Mouse (Mus musculus) hindbrain, embryonic 16.5 days (tissue): ENCODE measurements at regions not wholly inside any gene's neighbourhood (a gene's known extent, or its start where the extent isn't known, plus 50 kb on each side); places are given as distances from the start of the nearest gene placed in this dataset.
A peak's percentile ranks its signal among the peaks of the same experiment; 100 is the strongest.

Experiments
- ATAC-seq: fragments of 200-750 bp; cut with Nextera tagmentation; 2 replicates; pipeline ENCODE4 v1.8.0; 2017; ENCODE audit warnings: moderate TSS enrichment, moderate library complexity
- H3K27ac ChIP-seq: fragments of 300-500 bp; sonication (generic); 2 replicates; pipeline ENCODE4 v1.5.1; 2014; ENCODE audit warnings: low read depth, mild to moderate bottlenecking, control low read depth, low read length, moderate library complexity
- H3K27me3 ChIP-seq: fragments of 300-500 bp; sonication (generic); replicated peaks from 2 replicates; pipeline ENCODE4 v1.6.1; 2014; ENCODE audit warnings: low read length; ENCODE audit not compliant: control insufficient read depth, insufficient read depth
- H3K36me3 ChIP-seq: fragments of 300-500 bp; sonication (generic); 2 replicates; pipeline ENCODE4 v1.6.1; 2014; ENCODE audit warnings: mild to moderate bottlenecking, low read length, moderate library complexity, mixed read lengths; ENCODE audit not compliant: control insufficient read depth, insufficient read depth
- H3K4me1 ChIP-seq: fragments of 300-500 bp; sonication (generic); 2 replicates; pipeline ENCODE4 v1.6.1; 2014; ENCODE audit warnings: low read depth, low read length; ENCODE audit not compliant: control insufficient read depth, insufficient read depth
- H3K4me2 ChIP-seq: fragments of 300-500 bp; sonication (generic); 2 replicates; pipeline ENCODE4 v1.6.1; 2014; ENCODE audit warnings: mild to moderate bottlenecking, low read length, control low read depth, moderate library complexity
- H3K4me3 ChIP-seq: fragments of 300-500 bp; sonication (generic); 2 replicates; pipeline ENCODE4 v1.5.1; 2014; ENCODE audit warnings: mild to moderate bottlenecking, low read length, control low read depth, moderate library complexity
- H3K9ac ChIP-seq: fragments of 300-500 bp; sonication (generic); 2 replicates; pipeline ENCODE4 v1.6.1; 2014; ENCODE audit warnings: low read depth, mild to moderate bottlenecking, control low read depth, low read length, moderate library complexity
- H3K9me3 ChIP-seq: fragments of 300-500 bp; sonication (generic); 2 replicates; pipeline ENCODE4 v1.6.1; 2014; ENCODE audit warnings: mild to moderate bottlenecking, low read length, moderate library complexity; ENCODE audit not compliant: control insufficient read depth
- WGBS: fragments of 180-500 bp; shearing (Covaris S2); extraction: QIAGEN DNeasy Blood & Tissue Kit; methylation state at CpG from one replicate; pipeline ENCODE4 v1.1.7; 2014; 5-methylcytosine and 5-hydroxymethylcytosine counted together

- Histone ChIP-seq H3K27me3 (no peaks in the 10 kb centered on the region), H3K4me3 (no peak overlapping the region), H3K36me3 (no peaks in the 10 kb centered on the region), H3K4me1 (peaks cover 4% of the 10 kb centered on the region), H3K4me2 (no peak overlapping the region), H3K9ac (no peak overlapping the region), H3K27ac (no peak overlapping the region), H3K9me3 (no peaks in the 10 kb centered on the region)
- 63% methylated on average over 20 of the region's 20 CpGs for WGBS
- ATAC-seq = no peak
Measured at GRCm38 (mm10) chr8:9152313-9152925, 462.1 kb upstream of the Arglu1 start.

GRCm38 (mm10) chr8:9144362-9144761 lies 454.0 kb upstream of the Arglu1 start:
- Histone ChIP-seq H3K36me3 (no peaks in the 10 kb centered on the region), H3K9me3 (no peaks in the 10 kb centered on the region), H3K4me2 (no peak overlapping the region), H3K9ac (no peak overlapping the region), H3K4me3 (no peak overlapping the region), H3K27ac (no peak overlapping the region), H3K27me3 (no peaks in the 10 kb centered on the region), H3K4me1 (no peaks in the 10 kb centered on the region)
- ATAC-seq = no peak
- WGBS = 73% methylated on average over 3 of the region's 3 CpGs

- WGBS = 73% methylated on average over 3 of the region's 3 CpGs
Measured at GRCm38 (mm10) chr8:9139781-9140180, 449.5 kb upstream of the Arglu1 start.

GRCm38 (mm10) chr8:9139059-9139620 lies 448.8 kb upstream of the Arglu1 start:
- Histone ChIP-seq H3K27ac (no peak overlapping the region), H3K9me3 (no peaks in the 10 kb centered on the region), H3K27me3 (no peaks in the 10 kb centered on the region), H3K9ac (no peak overlapping the region), H3K4me1 (no peaks in the 10 kb centered on the region), H3K36me3 (no peaks in the 10 kb centered on the region), H3K4me2 (no peak overlapping the region), H3K4me3 (no peak overlapping the region)
- ATAC-seq = no peak
- 77% methylated on average over 3 of the region's 3 CpGs for WGBS

More at GRCm38 (mm10) chr8:9139781-9140180, 449.5 kb upstream of the Arglu1 start:
- H3K4me1 ChIP-seq = no peaks in the 10 kb centered on the region
- no peak overlapping the region for H3K4me3 ChIP-seq
- no peak overlapping the region for H3K9ac ChIP-seq
- H3K4me2 ChIP-seq = no peak overlapping the region
- no peaks in the 10 kb centered on the region for H3K36me3 ChIP-seq
- H3K27ac ChIP-seq = no peak overlapping the region
- no peaks in the 10 kb centered on the region for H3K27me3 ChIP-seq
- no peaks in the 10 kb centered on the region for H3K9me3 ChIP-seq
- no peak for ATAC-seq

GRCm38 (mm10) chr8:9133758-9134157 lies 443.4 kb upstream of the Arglu1 start:
- Histone ChIP-seq H3K9me3 (no peaks in the 10 kb centered on the region), H3K36me3 (no peaks in the 10 kb centered on the region), H3K4me2 (no peak overlapping the region), H3K27ac (no peak overlapping the region), H3K4me1 (no peaks in the 10 kb centered on the region), H3K4me3 (no peak overlapping the region), H3K9ac (no peak overlapping the region), H3K27me3 (no peaks in the 10 kb centered on the region)
- WGBS = 72% methylated on average over 7 of the region's 7 CpGs
- ATAC-seq = no peak

GRCm38 (mm10) chr8:9132612-9133218 lies 442.4 kb upstream of the Arglu1 start:
- H3K27ac ChIP-seq = no peak overlapping the region
- no peaks in the 10 kb centered on the region for H3K27me3 ChIP-seq
- no peaks in the 10 kb centered on the region for H3K9me3 ChIP-seq
- H3K4me1 ChIP-seq = no peaks in the 10 kb centered on the region
- H3K4me3 ChIP-seq = no peak overlapping the region
- no peak overlapping the region for H3K9ac ChIP-seq
- WGBS = 82% methylated on average over 5 of the region's 5 CpGs
- H3K4me2 ChIP-seq = no peak overlapping the region
- no peak for ATAC-seq
- H3K36me3 ChIP-seq = no peaks in the 10 kb centered on the region

- no peaks in the 10 kb centered on the region for H3K27me3 ChIP-seq
- H3K9me3 ChIP-seq = no peaks in the 10 kb centered on the region
- no peaks in the 10 kb centered on the region for H3K36me3 ChIP-seq
- H3K4me2 ChIP-seq = no peak overlapping the region
- H3K4me1 ChIP-seq = no peaks in the 10 kb centered on the region
- WGBS = 86% methylated on average over 4 of the region's 4 CpGs
- no peak overlapping the region for H3K9ac ChIP-seq
- H3K4me3 ChIP-seq = no peak overlapping the region
- H3K27ac ChIP-seq = no peak overlapping the region
- ATAC-seq = no peak
Measured at GRCm38 (mm10) chr8:9131249-9131648, 440.9 kb upstream of the Arglu1 start.

GRCm38 (mm10) chr8:9124503-9124902 lies 434.2 kb upstream of the Arglu1 start:
- H3K9ac ChIP-seq = no peak overlapping the region
- H3K9me3 ChIP-seq = no peaks in the 10 kb centered on the region
- H3K4me2 ChIP-seq = no peak overlapping the region
- ATAC-seq = no peak
- H3K27ac ChIP-seq = no peak overlapping the region
- H3K36me3 ChIP-seq = no peaks in the 10 kb centered on the region
- no peak overlapping the region for H3K4me3 ChIP-seq
- no peaks in the 10 kb centered on the region for H3K27me3 ChIP-seq
- H3K4me1 ChIP-seq = no peaks in the 10 kb centered on the region
- 86% methylated on average over 4 of the region's 4 CpGs for WGBS

GRCm38 (mm10) chr8:9117809-9118737 lies 427.8 kb upstream of the Arglu1 start:
- no peak overlapping the region for H3K4me3 ChIP-seq
- no peak overlapping the region for H3K27ac ChIP-seq
- peak overlapping the region; percentile 47 for H3K4me2 ChIP-seq
- H3K27me3 ChIP-seq = no peaks in the 10 kb centered on the region
- peak; percentile 69 for ATAC-seq
- no peak overlapping the region for H3K9ac ChIP-seq
- peaks cover 2% of the 10 kb centered on the region for H3K4me1 ChIP-seq
- H3K36me3 ChIP-seq = no peaks in the 10 kb centered on the region
- WGBS = 58% methylated on average over 27 of the region's 27 CpGs
- H3K9me3 ChIP-seq = no peaks in the 10 kb centered on the region
